Mouse (Mus musculus) cerebellum, adult 11 months (tissue): ENCODE data around the gene Il17ra.

ENCODE experiments used
- DNase-seq: peaks from one replicate; pipeline ENCODE4 v3.0.0; 2022

The Il17ra gene

DNA sequence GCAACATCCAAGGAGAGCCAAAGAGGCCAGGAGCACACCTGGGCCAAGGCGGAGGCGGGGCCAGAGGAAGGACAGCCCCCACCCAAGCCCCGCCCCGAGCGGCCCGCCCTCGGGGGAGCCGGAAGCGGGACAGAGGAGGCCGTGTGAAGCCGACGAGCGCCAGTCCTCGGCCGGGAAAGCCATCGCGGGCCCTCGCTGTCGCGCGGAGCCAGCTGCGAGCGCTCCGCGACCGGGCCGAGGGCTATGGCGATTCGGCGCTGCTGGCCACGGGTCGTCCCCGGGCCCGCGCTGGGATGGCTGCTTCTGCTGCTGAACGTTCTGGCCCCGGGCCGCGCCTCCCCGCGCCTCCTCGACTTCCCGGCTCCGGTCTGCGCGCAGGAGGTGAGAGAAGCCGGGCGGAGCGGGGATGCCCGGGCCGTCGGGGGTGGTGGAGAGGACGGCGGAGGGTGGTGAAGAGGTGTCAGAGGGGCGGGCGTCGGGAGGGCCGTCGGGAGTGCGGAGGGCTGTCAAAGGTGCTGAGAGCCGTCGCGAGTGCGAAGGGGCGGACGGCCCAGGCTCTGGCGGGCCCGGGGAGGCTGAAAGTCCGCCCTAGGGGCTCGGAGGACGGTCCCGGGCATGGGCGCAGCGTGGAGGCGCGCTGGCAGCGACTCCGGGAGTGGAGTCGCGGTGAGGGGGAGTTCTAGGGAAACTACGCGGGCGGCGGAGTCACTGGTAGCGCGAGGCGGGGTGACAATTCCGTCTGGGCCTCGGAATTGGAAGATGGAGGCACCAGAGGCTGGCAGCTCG lies at the start of gene Il17ra:
TSS of gene Il17ra (plus strand) at position 162 of the 786 bp plus-strand sequence.
- no peak for DNase-seq

DNA sequence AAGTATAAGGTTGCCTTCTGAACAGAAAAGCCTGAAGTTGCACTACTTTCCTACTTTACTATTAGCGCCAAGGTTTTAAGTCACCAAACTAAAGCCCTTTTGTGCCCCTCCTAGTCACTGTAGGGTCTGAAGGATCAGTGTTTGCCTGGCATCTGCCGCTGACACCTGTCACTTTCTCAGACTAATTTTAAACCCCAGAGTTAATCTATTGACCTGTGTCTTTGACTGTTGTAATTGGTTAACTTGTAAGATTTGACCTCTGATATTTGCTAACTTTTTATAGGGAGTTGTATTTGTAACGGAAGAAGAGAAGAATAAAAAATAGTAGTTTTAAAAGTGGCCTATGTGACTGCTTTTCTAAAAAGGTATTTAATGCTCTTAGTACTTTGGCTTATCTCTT lies 24.9 kb upstream of the Il17ra start:
- DNase-seq, result no peak

DNA sequence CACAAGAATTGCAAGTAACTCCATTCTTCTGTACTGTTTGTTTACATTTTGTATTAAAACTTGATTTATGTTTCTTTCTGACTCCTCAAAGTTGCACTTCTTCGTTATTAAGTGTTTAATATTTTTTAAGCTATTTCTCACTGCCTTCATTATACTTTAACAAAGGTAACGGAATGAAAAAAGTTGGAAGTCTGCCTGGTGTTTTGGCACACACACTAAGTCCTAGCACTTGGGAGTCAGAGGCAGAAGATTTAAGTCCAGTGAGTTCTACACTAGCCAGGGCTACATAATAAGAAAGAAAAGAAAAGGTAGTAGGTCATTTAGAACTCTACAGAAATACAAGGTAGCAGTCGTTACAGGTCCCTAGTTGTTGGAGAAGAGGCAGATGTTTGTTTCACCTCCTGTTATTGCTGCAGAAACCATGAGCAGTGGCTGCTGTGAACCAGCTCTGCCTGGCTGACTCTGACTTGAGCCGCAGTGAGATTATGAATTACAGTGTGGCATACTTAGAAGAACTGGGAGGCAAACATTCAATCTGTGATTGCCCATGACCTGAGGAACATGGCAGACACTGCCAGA lies 20.8 kb upstream of the Il17ra start:
- no peak for DNase-seq

DNA sequence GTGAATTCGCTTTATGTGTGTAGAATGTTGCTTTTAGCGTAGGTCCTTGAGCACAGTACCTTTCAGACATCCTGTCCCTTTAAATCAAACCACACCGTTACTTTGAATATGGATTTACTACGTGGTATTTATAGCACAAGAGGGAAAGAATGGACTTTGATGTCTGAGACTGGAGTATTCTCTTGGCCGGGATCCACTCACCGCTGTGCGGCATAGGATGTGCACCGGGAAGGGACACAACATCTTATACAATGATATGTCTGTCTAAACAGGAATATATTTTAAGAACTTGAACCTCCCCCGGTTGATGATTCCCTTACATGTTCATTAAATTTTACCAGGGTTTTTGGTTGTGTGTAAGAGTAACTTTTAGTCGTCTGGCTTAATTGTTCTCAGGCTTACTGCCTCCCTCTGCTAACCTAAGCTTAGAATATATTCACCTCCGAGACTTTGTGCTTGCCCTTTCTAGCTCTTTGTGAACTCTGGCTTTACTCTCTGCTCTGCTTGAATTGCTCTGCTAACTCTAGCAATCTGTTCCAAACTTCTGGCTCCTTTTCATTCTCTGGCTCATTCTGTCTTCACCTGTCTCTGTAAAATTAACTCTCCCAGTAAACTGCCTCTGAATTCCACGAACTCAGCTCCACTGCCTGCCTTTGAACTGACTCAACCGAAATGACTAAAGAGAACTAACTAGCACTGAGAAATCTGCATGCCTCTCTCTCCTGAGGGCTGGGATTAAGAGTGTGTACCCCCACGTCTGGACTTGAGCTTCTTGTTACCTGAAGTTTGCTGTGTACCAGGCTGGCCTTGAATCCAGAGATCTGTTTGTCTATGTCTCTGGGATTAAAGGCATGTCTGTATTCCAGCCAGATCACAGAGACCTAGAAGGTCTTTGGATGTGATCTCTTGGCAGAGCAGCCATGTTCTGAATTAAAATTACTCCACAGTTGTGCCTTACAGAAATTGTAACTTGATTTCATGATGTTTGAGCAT lies 19.4 kb upstream of the Il17ra start:
- DNase-seq, result no peak

DNA sequence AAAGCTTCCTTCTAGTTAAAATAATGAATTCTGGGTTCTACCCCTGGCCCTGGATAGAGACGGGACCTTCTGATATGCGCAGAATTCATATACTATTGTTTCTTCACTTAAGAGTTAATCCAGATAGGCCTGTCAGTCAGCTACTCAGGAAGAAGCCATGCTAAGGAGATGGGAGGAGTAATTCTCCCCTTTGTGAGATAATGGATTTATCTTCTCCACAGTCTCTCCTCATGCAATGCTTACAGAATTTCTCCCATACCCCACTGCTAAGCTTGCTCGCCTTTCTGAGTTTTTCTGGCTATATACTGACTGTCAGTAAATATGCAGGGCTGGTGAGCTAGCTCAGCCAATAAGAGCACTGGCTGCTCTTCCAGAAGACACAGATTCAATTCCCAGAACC lies 12.8 kb upstream of the Il17ra start:
- no peak for DNase-seq

DNA sequence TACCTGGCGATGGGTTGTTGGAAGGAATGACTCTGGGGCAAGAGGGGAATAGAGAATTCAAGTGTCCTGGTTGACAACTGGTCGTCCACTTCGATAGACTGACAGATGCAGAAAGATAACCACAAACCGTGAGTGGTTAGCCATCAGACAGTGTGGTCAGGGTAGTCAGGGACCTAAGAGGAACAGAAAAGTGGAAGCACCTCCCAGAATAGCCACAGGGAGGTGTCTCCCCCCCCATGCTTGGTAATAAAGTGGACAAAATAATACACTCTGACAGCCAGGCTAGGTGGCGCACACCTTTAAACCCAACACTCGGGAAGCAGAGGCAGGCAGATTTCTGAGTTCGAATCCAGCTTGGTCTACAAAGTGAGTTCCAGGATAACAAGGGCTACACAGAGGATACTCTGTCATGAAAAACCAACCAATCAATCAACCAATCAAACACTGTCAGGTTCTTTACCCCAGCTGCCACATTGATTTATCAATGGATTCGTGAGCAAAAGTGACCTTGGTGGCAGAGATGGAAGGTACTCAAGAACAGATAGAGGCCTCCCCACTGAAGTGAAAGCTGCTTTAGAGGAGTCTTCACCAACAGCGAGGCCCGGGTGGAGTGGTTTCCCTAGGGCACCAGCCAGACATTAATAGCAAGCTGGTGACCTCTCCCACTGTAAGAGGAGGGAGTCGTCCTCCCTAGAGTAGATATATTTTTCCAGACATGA lies 10.5 kb upstream of the Il17ra start:
- no peak for DNase-seq

DNA sequence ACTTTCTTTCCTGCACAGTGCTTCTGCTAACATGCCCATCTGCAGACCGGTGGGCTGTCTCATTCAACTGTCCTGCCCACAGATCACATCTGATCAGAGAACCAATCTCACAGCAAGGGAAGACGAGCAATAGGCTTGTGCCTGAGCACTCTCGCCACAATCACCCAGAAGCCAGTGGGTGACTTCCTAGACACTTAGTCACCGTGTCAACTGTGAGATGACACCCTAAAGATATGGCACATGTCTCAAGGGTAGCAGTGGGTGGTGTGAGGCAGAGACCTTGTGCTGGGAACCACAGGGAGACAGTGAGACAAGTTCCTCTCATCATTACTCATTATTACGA lies 10.0 kb upstream of the Il17ra start:
- no peak for DNase-seq

DNA sequence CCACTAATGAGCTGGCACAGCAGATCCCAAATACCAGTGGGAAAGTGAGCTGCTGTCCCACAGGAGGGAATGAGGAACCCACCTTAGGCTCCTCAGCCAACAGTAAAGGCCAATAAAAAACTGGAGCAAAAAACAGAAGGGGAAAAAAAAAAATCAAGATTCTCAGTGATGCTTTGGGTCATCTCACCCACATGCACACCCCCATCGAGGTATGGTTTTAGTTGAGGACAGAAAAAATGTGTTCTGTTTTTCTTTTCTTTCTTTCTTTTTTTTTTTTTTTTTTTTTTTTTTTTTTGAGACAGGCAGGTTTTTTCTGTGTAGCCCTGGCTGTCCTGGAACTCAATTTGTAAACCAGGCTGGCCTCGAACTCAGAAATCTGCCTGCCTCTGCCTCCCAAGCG lies 9.5 kb upstream of the Il17ra start:
- DNase-seq, result no peak

DNA sequence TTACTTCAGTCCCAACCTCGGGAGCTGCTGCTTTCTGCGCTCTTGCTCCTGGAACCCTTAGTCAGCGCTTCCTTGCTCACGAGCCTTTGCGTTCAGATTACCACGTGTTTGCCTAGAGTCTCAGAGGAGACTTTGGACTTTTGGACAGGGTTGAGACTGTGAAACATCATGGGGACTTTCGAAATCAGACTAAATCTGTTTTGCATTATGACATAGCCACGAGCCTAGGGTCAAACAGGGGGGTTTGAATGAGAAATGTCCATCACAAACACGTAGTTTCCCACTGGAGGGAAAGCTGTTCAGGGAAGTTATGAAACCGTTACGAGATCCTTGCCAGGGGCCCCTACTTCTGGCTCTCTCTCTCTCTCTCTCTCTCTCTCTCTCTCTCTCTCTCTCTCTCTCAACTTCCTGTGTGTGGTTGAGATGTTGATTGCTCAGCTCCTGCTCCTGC lies 8.4 kb upstream of the Il17ra start:
- DNase-seq, result no peak

DNA sequence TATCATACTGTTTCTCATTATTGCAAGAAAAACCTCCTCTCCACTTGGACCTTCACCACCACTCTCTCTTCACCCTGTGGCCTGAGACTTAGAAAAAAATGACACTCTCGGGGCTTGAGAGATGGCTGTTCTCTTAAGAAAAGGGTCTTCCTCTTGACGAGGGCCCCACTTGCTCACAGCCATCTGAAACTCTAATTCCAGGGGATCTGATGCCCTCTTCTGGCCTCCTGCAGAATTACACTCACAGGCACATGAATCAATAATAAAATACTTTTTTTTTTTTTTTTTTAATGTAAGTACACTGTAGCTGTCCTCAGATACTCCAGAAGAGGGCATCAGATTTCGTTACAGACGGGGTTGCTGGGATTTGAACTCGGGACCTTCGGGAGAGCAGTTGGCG lies 6.0 kb upstream of the Il17ra start:
- DNase-seq, result no peak

DNA sequence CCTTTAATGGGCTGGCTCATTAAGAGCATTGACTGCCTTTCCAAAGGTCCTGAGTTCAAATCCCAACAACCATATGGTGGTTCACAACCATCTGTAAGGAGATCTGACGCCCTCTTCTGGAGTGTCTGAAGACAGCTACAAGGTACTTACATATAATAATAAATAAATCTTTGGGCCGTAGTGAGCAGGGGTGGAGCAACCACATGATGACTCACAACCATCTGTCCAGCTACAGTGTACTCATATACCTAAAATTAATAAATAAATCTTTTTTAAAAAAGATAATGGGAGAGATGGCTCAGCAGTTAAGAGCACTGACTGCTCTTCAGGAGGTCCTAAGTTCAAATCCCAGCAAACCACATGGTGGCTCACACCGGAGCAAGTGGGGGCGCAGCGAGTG lies 5.3 kb upstream of the Il17ra start:
- DNase-seq, result no peak

DNA sequence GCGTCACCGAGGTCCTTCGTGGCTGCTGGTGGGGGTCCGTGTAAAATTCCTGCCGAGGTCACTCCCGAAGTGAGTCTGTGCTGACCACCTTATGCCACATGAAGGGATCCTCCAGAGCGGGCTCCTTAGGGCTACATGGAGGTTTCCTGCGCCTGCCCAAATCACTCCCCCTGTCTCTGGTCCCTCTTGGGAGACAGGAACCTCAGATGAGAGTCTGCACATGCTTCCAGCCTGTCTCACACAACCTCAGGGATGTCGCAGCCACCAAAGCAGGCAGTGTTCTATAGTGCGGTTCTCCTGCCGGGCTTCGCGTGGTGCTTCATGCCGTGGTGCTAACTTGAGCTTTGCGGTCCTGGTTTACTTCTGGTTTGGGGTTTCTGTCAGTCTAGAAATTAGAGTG lies 1.8 kb upstream of the Il17ra start:
- DNase-seq, result no peak

DNA sequence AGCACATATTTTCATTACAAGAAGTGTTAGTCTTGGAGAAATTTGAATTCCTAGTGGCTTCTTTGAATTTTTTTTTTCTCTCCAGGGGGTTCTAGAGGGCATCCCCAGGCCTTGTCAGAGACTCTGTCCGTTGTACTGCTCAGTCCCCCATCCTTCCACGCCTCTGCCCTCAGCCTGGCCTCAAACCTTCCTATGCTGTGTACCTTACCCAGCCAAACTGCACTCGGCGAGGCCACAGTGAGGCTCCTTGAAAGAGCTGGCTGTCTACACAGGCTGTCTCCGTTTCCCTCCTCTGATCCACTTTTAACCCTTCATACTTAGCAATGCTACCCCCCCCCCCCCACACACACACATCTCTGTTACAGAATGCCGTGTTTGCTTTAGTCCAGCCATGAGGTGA lies 796 bp upstream of the Il17ra start:
- DNase-seq, result no peak

DNA sequence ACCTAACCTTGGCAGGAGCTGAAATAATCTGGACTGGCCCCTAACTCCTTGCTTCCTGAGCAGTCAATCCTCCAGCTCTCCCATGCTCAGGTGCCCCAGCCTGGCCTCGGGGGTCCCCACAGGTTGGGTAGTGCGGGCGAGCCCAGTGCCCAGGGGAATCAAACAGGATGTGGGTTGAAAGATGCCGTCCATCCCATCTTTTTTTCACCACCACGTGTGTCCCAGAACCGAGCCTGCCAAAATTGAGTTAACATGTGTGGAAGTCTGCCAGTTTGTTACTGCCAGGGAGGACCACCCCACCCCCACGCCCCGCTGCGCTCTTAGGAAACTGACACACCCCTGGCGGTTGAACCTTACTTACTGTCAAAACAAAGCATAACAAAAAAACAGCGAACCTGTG lies 837 bp downstream of the Il17ra start:
- DNase-seq, result no peak

DNA sequence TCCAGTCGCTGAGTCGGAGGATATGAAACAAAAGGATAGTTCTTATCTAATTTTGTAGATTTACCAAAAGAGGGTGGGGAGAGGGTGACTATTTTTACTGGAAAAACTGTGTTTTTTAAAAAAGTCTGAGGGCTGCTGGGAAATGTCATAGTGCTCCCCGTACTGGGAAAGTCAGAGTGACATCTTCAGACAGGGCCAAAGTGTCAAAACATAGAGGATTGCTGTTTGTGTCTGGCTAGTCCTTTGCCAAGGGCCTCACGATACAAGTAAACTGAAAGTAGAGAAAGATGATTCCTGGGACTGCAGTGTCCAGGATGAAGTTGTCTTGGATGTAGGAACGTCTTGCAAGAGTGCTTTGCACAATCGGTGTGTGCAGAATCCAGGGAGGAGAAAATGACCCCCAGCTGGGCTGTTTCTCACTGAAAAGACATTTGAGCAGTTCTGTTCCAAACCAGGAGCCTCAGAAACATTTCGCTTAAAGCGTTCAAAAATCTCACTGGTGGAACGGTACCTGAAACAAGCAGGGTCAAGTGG lies 1.4 kb downstream of the Il17ra start:
- no peak for DNase-seq

DNA sequence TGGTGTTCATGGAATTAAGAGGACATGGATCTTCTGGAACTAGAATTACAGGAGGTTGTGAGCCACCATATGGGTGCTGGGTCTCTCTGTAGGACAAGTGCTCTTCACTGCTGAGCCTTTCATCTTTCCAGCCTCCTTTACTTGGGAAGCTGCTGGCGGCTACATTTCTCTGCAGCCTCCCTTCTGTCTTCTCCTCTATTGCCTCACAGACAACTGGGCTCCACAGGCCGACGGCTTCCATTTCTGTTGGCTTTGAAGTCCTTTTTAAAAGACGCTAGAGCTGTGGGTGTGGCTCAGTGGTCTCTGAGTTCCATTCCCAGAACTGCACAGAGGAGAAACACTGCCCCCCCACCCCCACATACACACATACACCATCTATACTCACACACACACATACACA lies 2.3 kb downstream of the Il17ra start:
- DNase-seq, result no peak

DNA sequence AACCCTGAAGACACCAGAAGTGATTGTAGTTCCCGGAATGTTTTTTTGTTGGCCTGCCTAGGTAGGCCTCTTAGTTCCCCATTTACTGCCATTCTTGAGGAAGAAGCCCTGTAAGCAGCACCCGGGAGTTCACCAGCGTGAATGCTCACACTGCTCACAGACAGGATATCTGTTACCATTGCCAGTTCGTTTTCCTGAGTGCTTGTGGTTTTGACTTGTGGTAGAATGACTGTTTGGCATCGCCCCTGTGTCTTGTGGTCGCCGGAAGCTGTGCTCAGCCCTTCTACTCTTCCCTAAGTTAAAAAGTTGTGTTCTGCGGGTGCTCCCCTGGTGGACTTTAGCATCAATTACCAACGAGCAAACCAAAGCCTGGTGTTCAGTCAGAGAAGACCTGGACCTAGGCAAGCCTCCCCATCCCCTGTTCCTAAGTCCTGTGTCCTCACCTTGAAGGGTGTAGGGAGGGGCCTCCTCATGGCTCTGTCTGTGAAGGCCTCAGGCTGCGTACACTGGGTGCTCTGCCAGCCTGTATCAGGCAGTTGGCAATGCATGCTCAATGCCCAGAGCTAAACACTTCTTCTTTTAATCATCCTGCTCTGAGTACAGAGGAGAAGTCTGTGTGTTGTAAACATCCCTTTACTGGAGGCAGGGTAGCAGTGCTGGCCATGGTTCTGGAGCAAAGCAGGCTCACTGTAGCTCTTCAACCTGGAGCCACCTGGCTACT lies 3.7 kb downstream of the Il17ra start:
- DNase-seq, result no peak

DNA sequence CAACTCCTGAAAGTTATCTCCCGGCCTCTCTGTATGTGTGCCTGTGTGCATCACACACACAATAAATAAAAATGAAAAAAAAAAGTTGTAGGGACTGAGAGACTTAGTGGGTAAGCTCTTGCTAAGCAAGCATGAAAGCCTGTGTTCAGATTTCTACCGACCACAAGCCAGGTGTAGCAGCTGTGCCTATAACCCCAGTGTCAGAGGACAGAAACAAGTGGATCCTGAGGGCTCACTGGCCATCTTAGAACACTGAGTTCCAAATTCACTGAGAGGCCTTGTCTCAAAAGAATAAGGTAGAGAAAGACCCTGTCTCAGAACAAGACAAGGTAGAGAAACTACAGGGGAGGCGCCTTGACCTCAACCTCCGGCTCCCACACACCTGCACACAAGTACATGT lies 5.2 kb downstream of the Il17ra start:
- DNase-seq, result no peak

DNA sequence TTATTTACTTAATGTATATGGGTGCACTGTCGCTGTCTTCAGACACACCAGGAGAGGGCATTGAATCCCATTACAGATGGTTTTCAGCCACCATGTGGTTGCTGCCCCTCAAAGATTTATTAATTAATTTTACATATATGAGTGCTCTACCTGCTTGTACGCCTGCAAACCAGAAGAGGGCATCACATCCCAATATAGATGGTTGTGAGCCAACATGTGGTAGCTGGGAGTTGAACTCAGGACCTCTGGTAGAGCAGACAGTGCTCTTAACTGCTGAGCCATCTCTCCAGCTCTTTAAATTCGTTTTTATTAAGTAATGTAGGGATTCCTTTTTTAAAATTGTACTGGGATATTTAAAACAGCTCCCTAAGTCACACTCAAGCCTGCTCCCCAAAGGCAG lies 6.2 kb downstream of the Il17ra start:
- DNase-seq, result no peak

DNA sequence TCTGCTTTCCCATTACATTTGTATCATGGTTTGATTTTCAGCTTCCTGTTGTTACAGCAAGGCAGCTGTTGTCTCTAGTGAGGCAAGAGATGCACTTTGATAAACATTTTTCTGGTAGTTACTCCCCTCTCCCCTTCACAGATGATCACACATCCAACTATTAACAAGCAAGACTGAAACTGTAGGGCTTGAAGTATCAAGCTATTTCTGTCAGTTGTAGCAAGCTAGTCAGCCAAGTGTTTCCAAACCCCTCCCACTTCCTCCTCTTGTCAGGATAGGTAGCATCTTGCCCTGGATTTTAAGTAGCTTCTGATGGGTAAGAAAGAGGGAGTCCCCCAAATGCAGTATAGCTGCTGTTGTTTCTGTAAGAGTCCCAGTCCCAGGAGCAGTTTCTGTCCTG lies 6.7 kb downstream of the Il17ra start:
- no peak for DNase-seq

DNA sequence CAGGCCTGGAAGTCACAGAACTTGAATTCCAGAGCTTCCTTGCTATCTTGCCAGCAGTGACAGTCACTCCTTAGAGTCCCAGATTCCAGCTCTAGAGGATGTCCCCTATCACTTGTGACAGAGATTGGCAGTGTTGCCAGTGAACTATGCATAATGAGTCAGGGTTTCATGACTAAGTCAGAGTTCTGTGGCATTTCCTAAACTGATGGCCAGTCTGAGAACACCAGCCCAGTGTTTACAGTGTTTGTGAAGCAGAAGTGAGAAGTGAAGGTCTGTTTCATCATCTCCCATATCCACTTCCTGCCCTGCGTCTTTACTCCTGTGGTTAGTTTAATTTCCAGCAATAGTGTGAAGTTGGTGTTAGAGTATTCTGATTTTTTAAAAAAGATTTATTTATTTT lies 7.6 kb downstream of the Il17ra start:
- no peak for DNase-seq

DNA sequence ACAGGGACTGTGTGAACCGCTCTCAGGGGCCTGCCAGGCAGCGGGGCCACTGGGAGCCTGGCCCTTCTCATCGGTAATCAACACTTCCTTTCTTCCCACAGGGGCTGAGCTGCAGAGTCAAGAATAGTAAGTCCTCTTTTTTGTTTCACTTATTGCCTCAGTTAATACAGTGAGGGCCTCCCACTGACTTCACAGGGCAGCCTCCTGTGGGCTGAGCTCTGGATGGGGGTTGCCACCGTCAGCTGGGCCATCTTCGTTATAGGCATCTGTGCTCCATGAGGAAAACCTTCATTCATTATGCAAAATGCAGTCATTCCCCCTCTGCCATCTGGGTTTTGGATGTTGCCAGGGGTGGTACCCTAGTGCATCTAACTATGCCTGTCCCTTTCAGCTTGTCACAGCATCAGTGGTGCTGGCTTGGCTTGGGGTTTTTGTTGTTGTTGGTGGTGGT lies 9.0 kb downstream of the Il17ra start:
- DNase-seq, result no peak
